Mouse (Mus musculus) right cerebral cortex, postnatal 25 days (tissue): ENCODE data around the gene Mus81.
A peak's percentile ranks its signal among the peaks of the same experiment; 100 is the strongest.
"Not testable (repeated sequence)": the region's sequence is repeated elsewhere in the genome, so short reads cannot be mapped to it uniquely, and the experiment has no call there.

ENCODE experiments used
- DNase-seq: peaks from one replicate; pipeline ENCODE4 v3.0.0; 2022

The Mus81 gene

GRCm38 (mm10) chr19:5487768-5488550 is at the start of gene Mus81:
Gene Mus81, minus strand, starts transcription at chr19:5488402.
- peak; percentile 89 for DNase-seq

GRCm38 (mm10) chr19:5532520-5532919 is 44.3 kb upstream of the Mus81 start:
- no peak for DNase-seq

- DNase-seq, result no peak
Measured at GRCm38 (mm10) chr19:5530138-5530524, 41.9 kb upstream of the Mus81 start.

GRCm38 (mm10) chr19:5529325-5530137 is 41.3 kb upstream of the Mus81 start:
- peak; percentile 82 for DNase-seq

GRCm38 (mm10) chr19:5525204-5525603 is 37.0 kb upstream of the Mus81 start:
- no peak for DNase-seq

GRCm38 (mm10) chr19:5518721-5519120 is 30.5 kb upstream of the Mus81 start:
- DNase-seq, result no peak

GRCm38 (mm10) chr19:5516906-5517505 is 28.8 kb upstream of the Mus81 start:
- DNase-seq, result no peak

GRCm38 (mm10) chr19:5515840-5516777 is 27.9 kb upstream of the Mus81 start:
- DNase-seq, result no peak

- DNase-seq, result no peak
Measured at GRCm38 (mm10) chr19:5513005-5513349, 24.8 kb upstream of the Mus81 start.

- no peak for DNase-seq
Measured at GRCm38 (mm10) chr19:5512091-5513004, 24.1 kb upstream of the Mus81 start.

- DNase-seq, result no peak
Measured at GRCm38 (mm10) chr19:5511074-5511632, 23.0 kb upstream of the Mus81 start.

GRCm38 (mm10) chr19:5510031-5511026 is 22.1 kb upstream of the Mus81 start, which contains the start of gene Snx32:
Gene Snx32, minus strand, starts transcription at chr19:5510538.
- DNase-seq, result peak; percentile 97

- DNase-seq, result no peak
Measured at GRCm38 (mm10) chr19:5503687-5504086, 15.5 kb upstream of the Mus81 start, which contains the start of gene 1700020D05Rik. Gene 1700020D05Rik, minus strand, starts transcription at chr19:5503787.

GRCm38 (mm10) chr19:5500330-5500875 is 12.2 kb upstream of the Mus81 start:
- DNase-seq, result no peak

- no peak for DNase-seq
Measured at GRCm38 (mm10) chr19:5496052-5496370, 7.8 kb upstream of the Mus81 start.

GRCm38 (mm10) chr19:5495353-5496051 is 7.3 kb upstream of the Mus81 start:
- DNase-seq, result no peak

GRCm38 (mm10) chr19:5494314-5494713 is 6.1 kb upstream of the Mus81 start:
- no peak for DNase-seq

- not testable (repeated sequence) for DNase-seq
Measured at GRCm38 (mm10) chr19:5493301-5493721, 5.1 kb upstream of the Mus81 start.

- DNase-seq, result no peak
Measured at GRCm38 (mm10) chr19:5492641-5493040, 4.4 kb upstream of the Mus81 start.
